Mouse (Mus musculus) cerebellum, postnatal 10 days (tissue): ENCODE measurements at regions not wholly inside any gene's neighbourhood (a gene's known extent, or its start where the extent isn't known, plus 50 kb on each side); places are given as distances from the start of the nearest gene placed in this dataset.

Source experiments
- DNase-seq, 2 experiments: peaks; one replicate each; pipeline ENCODE4 v3.0.0; 2021; ENCODE audit warnings: mixed read lengths in 2 of 2

DNA sequence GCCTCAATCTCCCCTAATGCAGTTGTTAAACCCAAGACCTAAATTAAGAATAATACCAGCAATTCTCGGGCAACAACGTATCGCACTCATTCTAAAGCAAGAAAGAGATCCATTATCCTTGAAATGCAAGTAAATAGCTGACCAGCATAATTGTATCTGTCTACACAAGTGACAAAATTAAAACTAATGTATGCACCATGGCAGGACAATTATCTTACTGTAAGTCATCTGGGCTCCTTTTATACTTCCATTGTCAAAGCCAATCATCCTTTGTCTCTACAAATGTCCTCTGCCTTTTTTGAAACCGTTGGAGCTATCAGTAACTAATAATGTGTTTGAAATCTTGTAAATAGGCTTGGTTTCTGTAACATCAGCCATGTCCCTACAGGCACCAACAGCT, 347.5 kb upstream of the Tenm4 start:
- no peak for DNase-seq

DNA sequence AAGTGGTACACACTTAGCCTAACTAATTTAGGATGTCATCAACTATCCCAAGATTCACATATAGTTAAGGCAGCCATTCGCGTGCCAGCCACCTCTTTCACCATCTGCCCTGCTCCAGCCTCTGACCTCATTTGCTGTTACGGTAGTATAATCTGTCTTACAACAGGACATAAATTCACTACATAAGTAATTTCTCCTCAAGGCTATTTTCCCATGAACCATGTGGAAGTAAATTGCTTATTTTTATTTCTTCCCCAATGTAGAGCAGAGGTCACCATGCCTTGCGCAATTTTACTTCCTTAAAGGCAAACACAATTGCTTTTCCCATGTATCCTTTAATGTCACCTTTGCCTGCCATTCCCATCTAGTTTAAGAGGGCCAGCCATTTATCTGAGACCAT, 341.2 kb upstream of the Tenm4 start:
- DNase-seq: no peak

DNA sequence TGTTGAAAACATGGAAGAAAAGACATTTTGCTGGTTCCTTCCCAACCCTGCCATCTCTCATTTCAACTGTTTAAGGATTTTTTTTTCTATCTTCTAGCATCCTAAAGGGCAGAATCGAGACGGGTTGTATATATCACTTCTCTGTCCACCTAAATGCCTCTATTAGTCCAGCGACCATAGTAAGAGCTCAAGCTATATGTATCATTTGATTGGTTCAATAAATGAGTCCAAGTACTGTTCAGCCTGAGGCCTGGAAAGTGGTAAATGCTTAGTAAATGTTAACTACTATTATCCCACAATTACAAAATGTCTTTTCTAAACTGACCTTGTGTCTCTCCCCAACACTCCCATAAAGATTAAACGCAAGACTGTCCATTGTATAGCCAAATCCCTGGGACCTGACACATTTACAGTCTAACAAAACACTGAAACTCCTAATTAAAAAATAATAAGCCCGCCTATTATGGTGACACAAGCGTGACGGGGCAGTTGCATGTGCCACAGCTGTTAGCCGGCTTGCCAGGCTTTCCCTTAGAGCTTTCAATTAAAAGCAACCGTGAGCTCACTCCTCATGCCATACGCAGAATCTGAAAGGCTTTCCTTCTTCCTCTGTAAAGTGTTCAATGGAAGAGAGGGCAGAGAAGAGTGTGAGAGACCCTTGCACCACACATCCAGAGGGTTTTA, 336.7 kb upstream of the Tenm4 start:
- no peak for DNase-seq

DNA sequence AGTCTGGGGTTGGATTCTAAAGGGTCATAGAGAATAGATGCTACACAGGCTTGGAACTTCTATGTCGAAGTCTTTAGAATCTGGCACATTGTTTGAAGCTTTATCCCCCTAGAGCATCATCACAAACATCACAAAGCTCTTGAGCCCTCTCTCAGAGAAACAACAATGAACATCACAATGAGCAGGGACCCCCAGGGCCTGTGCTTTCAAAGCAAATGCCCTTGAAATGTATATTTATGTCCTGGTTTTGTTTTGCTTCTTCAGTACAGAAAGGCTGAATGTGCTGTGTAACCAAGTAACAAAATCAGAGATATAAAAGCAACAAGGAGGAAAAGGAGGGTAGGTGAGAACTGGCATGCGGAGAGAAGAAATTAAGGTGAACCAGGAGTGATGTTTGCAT, 330.6 kb upstream of the Tenm4 start:
- no peak for DNase-seq

DNA sequence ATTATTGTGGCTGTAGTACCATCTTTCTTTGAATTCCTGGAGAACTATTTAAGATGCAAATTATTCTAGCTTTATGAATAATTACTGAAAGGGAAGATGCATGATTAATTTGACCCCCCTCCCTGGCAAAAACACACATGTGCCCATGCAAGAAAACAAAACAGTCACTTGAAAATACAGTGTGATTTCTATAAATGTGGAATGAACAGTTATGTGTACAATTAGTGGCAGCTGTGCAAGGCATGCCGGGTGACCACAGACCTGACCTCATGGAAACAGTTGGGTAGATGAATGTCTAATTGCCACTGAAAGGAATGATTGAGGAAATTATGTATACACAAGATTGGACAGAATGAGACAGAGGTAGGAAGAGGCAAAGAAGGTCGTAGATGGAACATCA, 321.2 kb upstream of the Tenm4 start:
- no peak for DNase-seq

- no peak for DNase-seq
Observed at GRCm38 (mm10) chr7:95852630-95853029, 318.4 kb upstream of the Tenm4 start.

GRCm38 (mm10) chr7:95853225-95853812, 317.7 kb upstream of the Tenm4 start:
- DNase-seq: no peak

DNA sequence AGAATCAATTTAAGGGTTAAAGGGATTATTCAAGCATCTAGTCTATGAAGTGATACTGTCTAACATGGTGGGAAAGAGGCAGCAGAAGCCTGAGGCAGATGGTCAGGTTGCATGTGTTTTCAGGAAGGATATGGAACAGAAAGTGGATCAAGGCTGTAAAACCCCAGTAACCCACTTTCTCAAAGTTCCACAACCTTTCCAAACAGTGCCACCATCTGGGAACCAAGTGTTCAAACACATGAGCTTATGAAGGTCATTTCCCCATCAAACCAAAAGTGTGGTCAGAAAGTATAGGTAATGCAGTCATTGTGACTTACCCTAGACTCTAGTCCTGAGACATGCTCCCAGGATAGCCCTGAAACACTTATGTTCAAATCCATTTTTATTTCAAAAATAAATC, 312.8 kb upstream of the Tenm4 start:
- DNase-seq: peak; percentile 3 to 6

- no peak for DNase-seq
Observed at GRCm38 (mm10) chr7:95864233-95864632, 306.8 kb upstream of the Tenm4 start.

DNA sequence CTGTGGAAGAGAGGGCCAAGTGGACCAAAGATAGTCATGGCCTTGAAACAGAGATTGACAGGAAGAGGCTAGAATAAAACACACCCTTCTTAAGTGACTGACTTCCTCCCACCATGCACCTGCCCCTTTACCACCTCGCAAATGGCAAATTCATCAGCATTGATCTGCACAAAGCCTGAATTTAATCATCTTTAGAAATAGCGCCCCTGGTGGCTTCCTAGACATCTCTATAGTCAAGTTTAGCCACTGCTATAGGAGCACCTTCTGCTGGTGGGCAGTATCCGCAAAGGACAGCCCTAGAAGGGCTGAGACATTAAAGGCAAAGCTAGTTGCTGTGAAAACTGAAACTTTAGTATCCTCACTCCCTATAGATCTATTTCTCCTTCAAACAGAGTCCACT, 305.8 kb upstream of the Tenm4 start:
- DNase-seq: peak; percentile 42 to 48

GRCm38 (mm10) chr7:95868753-95869152, 302.3 kb upstream of the Tenm4 start:
- DNase-seq: no peak

DNA sequence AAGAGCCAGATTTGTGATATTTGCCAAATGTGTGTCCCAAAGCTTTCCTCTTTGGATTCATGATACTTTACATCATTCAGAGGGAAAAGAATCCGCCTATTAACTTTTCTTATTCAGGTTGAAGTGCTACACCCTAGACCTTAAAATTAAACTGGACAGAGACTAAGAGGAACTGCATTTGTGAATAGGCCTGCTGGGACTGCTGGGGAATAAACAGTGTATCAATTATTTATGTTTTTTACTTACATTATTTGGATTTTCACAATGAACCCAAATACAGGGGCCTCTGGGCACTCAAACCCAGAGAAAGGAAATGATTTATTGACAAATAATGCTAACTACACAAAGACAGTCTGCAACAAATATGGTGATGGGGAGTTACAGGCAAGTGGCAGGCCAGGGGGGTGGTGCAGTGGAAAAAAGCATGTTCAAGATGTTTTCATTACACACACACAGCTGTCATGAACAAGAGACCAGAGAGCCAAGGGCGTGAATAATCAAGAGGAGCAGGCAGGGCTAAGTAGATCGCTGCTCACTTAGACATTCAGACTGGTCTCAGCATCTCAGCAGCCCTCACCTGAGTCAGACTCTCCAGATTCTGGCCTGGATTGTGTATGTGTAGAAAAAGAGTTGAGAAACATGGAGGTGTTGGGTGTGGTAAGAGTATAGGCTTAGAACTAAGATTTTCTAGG, 290.3 kb upstream of the Tenm4 start:
- DNase-seq: no peak

- DNase-seq: no peak
Observed at GRCm38 (mm10) chr7:95901524-95901923, 269.5 kb upstream of the Tenm4 start.

- no peak for DNase-seq
Observed at GRCm38 (mm10) chr7:95914406-95915080, 256.5 kb upstream of the Tenm4 start.

GRCm38 (mm10) chr7:95919932-95920331, 251.1 kb upstream of the Tenm4 start:
- no peak for DNase-seq

GRCm38 (mm10) chr7:95924805-95925204, 246.2 kb upstream of the Tenm4 start:
- DNase-seq: peak in 1 of 2 experiments; percentile 4

DNA sequence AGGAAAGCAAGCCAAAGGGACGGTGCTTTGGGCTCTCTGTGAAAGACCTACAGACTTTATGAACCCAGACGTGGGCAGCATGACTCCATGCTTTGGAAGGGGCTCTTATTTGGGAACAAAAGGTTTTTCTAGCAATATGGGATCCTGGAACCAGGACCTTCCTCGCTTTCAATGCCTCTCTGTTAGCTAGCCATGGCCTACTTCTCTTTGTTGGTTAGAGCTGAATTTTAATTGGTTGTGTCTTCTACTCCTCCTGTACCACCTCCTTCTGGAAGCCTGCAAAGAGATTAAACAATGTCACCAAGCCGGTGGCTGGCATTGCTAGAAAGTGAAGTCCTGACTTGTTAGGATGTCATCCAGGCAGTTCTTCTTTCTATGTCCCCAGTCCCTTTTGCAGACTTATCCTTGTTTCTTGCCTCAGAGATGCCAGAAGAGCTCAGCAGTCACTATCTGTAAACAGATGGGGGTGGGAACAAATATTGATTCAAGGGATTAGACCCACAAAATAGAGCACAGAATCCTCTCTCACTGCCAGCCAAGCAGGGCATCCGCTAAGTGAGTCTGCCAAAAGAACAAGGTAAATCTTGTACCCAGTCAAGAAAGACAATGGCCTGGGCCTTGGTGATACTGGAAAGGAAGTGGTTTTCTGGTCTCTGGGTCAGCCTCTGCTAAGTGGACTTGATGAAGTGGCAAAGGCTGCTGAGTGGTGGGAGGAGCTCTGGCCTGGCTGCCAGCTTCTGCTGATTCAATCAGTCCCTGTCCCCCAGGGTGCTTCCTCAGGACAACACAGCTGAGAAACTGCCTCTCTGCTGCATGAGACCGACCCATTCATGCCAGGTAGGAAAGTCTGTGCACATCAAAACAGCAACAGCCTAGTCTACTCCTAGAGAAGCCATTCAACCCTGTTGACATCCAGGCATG, 244.7 kb upstream of the Tenm4 start:
- DNase-seq: peak; percentile 21 to 47

GRCm38 (mm10) chr7:95936599-95936998, 234.4 kb upstream of the Tenm4 start:
- DNase-seq: no peak

DNA sequence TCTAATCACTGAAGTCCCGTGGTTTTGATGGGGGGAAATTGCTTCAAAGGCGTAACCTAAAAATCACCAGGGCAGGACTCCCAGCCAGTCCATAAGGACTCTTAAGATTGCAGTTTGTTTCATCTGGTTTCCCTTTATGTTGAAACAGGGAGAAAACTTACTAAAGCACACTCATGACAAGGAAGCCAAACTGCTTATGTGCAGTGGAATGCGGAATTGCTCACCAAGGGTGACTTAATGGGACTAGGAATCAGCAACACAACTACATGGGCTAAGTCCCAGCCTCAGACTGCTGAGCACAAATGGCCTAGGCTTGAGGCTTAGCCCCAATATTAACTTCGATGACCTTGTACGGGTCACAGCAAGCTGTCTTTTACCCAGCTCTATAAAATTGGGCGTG, 227.6 kb upstream of the Tenm4 start:
- no peak for DNase-seq

DNA sequence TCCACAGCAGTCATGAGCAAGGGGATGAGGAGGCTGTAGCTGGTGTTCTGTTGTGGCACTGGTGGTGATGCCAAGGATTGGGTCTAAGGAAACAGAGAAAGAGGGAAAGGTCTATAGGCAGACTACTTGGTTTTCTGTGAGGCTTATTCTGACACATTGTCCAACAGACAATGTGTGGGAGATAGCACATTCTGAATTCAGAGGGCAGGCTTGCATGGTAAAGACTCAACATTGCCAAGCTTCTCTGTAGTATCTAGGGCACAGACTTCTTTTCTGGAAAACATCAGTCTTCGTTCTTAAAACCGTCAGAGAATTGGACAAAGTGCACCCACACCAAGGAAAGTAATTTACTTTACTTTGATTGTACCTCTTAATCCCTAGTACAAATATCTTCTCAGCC, 218.7 kb upstream of the Tenm4 start:
- DNase-seq: no peak

GRCm38 (mm10) chr7:95954511-95954910, 216.5 kb upstream of the Tenm4 start:
- no peak for DNase-seq

DNA sequence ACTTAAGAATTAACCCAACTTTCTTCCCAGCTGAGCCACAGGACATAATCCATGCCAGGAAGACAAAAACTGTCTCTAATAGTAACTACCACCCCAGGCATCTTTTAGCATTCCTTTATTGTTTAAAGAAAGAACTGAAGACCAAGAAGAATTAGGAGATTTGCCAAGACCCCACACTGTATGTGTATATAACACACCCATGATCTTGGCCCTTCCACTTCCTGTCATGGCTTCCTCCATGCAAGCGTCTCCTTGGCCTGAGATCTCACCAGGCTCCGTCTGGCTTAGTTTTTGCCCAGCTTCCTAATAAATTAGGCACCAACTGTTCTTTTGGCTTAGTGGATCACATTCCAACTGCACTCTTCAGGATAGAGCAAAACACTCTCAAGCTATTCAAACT, 215.9 kb upstream of the Tenm4 start:
- DNase-seq: peak; percentile 36 to 37

- DNase-seq: no peak
Observed at GRCm38 (mm10) chr7:95959068-95959467, 212.0 kb upstream of the Tenm4 start.
